Mouse (Mus musculus): ENCODE measurements around the gene BC025920. TPM values are rescaled to one million over a fixed set of nuclear protein-coding genes. Genes with fewer than 3 reads are reported as not detected.

The BC025920 gene
- polyA plus RNA-seq, 1 experiment, result 1.7 TPM

DNA sequence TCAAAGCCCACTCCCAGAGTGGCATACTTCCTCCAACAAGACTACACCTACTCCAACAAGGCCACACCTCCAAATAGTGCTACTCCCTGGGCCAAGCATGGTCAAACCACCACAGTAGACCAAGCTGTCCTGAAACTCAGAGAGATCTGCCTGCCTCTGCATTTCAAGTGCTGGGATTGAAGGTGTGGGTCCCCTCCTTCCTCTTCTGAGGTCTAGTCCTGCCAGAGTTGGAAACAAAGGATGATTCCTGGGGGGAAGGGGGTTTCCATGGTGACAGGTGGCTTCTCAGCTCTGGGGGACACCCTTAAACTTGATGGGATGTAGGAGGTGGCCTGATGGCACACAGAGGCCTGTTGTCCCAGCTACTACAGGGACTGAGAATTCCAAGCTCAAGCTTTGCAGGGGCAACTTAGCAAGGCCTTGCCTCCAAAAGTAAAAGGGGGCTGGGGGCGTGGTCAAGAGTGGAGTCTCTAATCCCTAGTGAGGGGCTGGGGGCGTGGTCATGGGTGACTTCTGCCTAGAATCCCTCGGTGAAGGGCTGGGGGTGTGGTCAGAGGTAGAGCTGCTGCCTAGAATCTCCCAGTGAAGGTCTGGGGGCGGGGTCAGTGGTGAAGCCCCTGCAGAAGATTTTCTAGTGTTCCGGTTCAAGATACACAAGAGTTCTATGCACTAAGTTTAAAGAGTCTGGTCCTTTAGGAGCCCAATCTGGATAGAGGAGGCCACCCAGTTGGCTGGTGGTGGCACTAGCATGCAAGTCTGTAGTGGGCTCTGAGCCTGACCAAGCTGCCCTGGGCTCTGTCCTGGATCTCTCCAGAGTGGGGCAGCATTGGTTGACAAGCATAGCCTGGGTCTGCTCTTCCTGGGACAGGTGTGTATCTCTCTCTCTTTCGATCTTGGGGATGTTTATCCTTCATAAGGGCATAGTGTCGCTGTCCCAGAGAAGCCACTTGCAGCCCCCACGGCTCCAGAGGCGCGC lies 31.7 kb upstream of the BC025920 start, which contains the start of gene Tle2:
TSS of gene Tle2 (plus strand) at position 481 of the 976 bp plus-strand sequence.
- DNase-seq (ENCODE audit: low read depth), result no peak

DNA sequence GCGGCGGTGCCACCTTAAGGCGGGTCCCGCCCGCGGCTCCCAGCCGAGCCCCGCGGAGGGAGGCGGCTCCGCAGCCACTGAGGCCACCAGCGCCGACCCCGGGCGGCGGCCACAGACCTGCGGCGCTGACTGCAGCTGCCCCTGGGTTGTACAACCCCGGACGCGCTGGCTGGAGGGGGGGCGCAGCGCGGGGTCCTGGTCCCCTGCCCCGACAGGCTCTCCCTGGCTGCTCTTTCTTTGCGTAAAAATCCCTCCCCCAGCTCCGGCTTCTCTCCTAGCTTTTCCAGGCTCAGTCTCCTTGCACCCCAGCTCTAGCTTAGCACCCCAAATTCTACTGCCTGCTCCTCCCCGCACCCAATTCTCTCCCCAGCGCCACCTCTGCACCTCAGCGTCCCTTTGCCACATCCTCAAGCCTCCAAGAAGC lies 30.9 kb upstream of the BC025920 start:
- no peak for DNase-seq (ENCODE audit: low read depth)

- DNase-seq (ENCODE audit: low read depth), result no peak
Observed at GRCm38 (mm10) chr10:81575695-81576094, 30.4 kb upstream of the BC025920 start.

DNA sequence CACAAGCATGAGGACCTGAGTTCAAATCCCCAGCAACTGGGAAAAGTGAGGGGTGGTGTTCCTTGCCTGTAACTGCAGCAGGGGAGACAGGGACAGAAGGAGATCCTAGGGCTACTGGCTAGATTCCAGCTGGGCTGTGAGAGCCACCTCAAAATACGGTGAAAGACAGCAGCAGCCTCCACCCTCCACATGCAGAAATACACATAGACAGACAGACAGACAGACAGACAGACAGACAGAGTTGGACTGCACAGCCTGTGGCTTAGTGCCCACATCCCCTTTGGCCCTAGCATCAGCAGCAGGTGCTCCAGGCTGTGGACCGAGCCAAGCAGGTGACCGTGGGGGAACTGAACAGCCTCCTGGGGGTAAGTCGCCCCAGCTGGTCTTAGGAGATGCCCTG lies 26.1 kb upstream of the BC025920 start:
- DNase-seq (ENCODE audit: low read depth), result no peak

DNA sequence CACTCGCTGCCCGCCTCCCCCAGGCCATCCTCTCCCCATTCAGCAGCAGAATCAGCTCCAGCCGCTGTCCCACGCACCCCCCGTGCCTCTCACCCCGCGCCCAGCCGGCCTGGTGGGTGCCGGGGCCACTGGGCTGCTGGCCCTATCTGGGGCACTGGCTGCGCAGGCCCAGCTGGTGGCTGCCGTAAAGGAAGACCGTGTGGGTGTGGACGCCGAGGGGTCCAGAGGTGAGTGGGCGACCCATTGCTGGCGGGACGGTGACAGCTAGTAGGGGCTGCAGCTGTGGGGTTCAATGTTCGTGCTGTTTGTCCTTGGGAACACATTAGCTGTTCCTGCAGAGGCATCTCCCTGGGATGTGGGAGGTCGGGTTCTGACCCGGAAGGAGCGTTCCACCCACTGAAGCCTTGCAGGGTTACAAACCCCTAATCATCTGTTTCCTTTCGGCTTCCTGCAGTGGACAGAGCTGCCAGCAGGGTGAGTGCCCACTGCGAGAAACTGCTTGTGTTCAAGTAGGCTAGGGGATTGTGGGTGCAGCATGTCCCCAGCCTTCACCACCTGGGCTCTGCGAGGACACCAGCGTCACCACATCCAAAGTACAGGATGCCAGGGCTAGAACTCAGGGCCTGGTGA lies 25.5 kb upstream of the BC025920 start:
- no peak for DNase-seq (ENCODE audit: low read depth)

GRCm38 (mm10) chr10:81583347-81583746 lies 22.7 kb upstream of the BC025920 start:
- DNase-seq (ENCODE audit: low read depth), result no peak

DNA sequence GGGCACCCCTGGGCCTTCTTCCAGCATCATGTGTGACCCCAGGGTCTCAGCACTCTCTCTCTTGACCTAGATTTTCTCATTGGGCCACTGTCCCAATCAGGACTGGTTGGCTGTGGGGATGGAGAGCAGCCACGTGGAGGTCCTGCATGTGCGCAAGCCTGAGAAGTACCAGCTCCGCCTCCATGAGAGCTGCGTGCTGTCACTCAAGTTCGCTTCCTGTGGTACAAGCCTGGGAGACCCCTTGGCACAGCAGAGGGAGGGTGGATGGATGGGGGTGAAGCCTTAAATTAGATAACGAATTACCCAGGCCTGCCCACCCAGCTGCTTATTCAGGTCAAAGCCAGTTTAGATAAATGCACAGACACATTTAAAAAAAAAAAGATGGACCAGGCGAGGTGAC lies 17.3 kb upstream of the BC025920 start:
- DNase-seq (ENCODE audit: low read depth), result no peak

GRCm38 (mm10) chr10:81591846-81592245 lies 14.2 kb upstream of the BC025920 start:
- DNase-seq (ENCODE audit: low read depth), result no peak

DNA sequence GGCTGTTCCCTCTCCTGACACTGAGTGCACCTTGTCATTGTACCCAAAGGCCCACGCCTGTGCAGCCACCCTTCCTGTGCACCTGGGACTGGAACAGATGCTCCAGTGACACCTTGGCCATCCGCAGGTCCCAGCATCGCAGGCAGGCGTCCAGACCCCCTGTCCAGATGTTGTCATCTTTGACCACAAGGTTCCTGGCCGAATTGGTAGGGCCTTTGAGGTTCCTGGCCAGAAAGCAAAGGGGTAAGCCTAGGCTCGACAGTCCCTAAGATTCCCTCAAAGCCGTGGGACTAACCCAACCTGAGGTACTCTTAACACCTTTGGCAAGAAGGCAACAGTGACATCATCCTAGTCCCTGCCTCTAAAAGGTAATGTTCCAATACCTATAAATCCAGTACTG lies 13.4 kb upstream of the BC025920 start:
- DNase-seq (ENCODE audit: low read depth), result no peak

DNA sequence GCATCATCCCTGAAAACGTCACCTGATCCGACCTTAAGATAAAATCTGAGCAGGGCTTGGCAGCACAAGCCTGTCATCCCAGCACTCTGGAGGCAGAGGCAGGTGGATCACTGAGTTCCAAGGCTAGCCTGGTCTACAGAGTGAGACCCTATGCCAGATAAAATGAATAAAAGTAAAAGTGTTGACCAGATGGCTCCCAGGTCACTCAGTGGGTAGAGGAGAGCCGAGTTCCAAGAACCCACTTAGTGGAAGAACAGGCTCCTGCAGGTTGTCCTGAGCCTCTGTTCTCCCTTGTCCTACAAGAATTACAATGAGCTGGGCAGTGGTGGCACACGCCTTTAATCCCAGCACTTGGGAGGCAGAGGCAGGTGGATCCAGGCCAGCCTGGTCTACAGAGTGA lies 12.8 kb upstream of the BC025920 start:
- DNase-seq (ENCODE audit: low read depth), result no peak

DNA sequence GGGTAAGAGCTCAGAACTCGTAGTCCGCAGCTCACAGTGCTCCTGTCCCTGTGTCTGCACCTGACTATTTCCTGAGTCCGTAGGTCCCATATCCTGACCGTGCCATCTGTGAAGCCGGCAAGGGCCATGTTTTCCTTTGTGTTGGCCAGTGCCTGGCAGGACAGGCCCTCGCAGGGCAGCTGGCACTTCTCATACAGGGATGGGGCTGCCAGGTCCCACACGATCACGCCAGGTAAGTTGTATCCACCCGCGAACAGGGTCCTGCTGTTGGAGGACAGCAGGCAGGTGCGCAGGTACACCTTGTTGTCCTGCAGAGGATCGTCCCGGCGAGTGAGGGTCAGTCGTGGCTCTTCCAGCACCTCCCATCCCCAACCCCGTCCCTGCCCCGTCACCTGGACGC lies 12.1 kb upstream of the BC025920 start:
- DNase-seq (ENCODE audit: low read depth), result no peak

DNA sequence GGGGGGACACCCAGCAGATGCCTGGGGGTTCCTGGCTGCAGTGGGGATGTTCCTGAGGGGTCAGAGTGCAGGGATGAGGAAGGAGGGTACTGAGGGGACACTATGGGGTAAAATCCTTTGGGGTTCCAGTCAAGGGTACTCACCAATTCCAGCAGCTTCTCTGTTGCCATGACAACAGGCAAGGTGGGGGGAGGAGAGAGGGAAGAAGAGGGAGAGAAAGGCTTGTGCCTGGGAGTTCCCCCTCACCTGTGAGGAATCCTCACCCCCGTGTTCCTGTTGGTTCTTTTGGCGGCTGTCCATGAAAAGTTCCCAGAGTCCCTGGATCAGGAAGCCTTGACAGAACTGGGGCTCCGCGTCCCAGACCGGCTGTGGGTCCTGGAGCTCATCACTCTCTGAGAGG lies 10.5 kb upstream of the BC025920 start:
- DNase-seq (ENCODE audit: low read depth), result no peak

DNA sequence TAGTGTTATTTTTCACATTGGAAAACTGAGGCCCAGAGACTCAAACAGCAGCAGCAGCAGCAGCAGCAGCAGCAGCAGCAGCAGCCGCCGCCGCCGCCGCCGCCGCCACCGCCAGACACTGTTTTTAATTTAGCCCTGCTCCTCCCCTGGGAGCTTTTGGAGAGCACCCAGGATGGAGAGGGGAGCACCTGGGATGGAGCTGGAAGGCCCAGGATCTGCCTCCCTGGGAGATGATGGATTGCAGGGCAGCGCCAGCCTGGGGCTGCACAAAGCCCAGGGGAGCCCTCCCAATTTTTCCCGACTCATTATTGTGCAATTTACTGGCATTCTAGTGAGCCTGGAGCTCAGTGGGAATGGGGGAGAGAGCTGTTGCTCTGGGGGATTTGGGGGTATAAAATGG lies 9.5 kb upstream of the BC025920 start:
- no peak for DNase-seq (ENCODE audit: low read depth)

- no peak for DNase-seq (ENCODE audit: low read depth)
Observed at GRCm38 (mm10) chr10:81597137-81597950, 8.7 kb upstream of the BC025920 start.

DNA sequence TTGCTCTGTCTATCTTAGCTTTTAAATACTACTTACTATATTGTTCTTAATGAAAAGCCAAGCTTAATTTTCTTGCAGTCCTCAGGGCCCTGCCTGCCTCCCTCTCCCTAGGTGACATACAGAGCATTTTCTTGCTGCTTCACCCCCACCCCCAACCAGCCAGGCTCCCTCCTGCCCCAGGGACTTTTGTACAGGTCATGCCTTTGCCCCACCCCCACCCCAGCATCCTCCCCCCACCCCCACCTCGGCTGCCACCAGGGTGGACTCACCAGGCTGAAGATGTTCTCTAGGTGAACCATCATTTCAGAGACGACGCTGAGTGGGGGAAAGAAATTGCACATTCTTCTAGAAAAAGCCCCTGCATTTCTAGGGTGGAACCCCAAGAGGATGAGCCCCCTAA lies 7.7 kb upstream of the BC025920 start:
- no peak for DNase-seq (ENCODE audit: low read depth)

GRCm38 (mm10) chr10:81598871-81599270 lies 7.2 kb upstream of the BC025920 start:
- DNase-seq (ENCODE audit: low read depth), result no peak

DNA sequence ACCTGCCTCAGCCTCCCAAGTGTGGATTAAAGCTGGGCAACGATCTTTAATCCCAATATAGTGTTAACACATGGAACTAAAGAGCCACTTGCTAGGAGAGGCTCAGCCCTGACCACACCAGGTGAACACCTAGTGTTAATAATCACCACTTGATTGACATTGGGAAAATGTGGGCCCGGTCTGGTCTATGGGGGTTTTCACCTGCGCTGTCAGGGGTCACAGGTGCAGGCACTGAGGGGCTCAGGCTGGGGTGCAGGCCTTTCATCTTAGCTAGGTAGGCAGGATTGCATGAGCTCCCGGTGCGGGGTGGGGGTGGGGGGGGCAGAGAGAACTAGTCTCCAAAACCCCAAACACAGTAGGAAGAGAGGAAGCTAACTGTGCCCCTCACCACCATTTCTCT lies 6.4 kb upstream of the BC025920 start:
- no peak for DNase-seq (ENCODE audit: low read depth)

GRCm38 (mm10) chr10:81600096-81600495 lies 6.0 kb upstream of the BC025920 start:
- no peak for DNase-seq (ENCODE audit: low read depth)

DNA sequence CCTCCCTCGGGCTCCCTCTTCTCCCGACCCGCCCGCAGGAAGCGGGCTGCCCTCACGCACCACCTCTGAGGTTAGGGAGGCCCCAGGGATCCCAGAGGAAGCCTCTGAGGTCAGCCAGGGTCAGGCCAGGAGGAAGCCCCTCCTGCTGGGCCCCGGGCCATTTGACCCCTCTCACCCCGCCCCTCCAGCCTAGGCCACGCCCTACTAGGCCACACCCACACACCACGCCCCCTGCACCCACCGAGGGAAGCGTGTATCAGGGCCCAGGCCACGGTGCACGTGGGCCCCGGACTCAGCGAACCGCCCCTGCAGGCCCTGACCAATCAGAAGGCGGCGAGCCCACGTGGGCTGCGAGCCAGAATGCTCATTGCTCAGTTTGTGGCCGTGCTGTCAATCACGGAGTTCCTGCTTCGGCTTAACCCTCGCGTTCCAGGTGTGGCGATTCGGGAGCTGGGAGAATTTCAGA lies 5.3 kb upstream of the BC025920 start, which contains the start of gene Tle6:
TSS of gene Tle6 (minus strand) at position 336 of the 466 bp plus-strand sequence.
- peak; percentile 54 for DNase-seq (ENCODE audit: low read depth)

DNA sequence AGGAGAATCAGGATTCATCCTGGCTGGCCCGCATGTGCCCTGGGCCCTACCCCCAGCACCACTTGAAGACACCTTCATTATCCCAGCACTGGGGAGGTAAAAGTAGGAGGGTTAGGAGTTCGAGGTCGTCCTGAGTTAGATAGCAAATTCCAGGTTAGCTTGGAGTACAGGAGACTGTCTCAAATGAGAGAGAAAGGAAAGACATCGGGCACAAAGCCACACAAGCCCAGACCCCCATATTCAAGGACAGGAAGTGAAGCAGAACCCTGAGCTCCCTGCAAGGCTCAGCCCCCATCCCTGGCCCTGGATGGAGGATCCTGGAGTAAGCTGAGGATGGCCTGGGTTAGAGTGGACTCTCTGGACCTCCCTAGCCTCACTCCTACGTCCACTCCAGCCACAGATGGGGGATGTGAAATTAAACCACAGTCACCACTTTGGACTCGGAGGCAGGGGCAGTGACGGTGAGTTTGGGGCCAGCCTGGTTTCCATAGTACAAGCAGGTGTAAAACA lies 4.6 kb upstream of the BC025920 start:
- no peak for DNase-seq (ENCODE audit: low read depth)

GRCm38 (mm10) chr10:81602741-81603151 lies 3.3 kb upstream of the BC025920 start:
- DNase-seq (ENCODE audit: low read depth), result no peak
